Mouse (Mus musculus) regulatory T cell (primary cell): ENCODE data around the gene Lsm10.

Source experiments
- in situ Hi-C: fragments of 300-600 bp; cut with MboI, MseI; formaldehyde crosslinking; loops from one replicate; pipeline ENCODE4 v1.15.1; 2025; ENCODE audit warnings: high pct_unique_total_duplicates

Lsm10 gene

GRCm38 (mm10) chr4:126115871-126116521, 19.6 kb downstream of the Lsm10 start:
- in situ Hi-C loops = loop anchor here (10.0 kb wide), 1 partner anchor 769 kb away; no protein-coding TSS in a partner anchor

- in situ Hi-C loops = loop anchor here (10.0 kb wide), 1 partner anchor 768 kb away; no protein-coding TSS in a partner anchor
Observed at GRCm38 (mm10) chr4:126117116-126117515, 20.7 kb downstream of the Lsm10 start.

- in situ Hi-C loops = loop anchor here (10.0 kb wide), 1 partner anchor 766 kb away; no protein-coding TSS in a partner anchor
Observed at GRCm38 (mm10) chr4:126118651-126119050, 22.2 kb downstream of the Lsm10 start.

GRCm38 (mm10) chr4:126119051-126119450, 22.6 kb downstream of the Lsm10 start:
- in situ Hi-C loops = loop anchor here (10.0 kb wide), 1 partner anchor 766 kb away; no protein-coding TSS in a partner anchor

- in situ Hi-C loops = loop anchor here (5.0 kb wide), 1 partner anchor 43 kb away; no protein-coding TSS in a partner anchor
Observed at GRCm38 (mm10) chr4:126120052-126120451, 23.6 kb downstream of the Lsm10 start.

- in situ Hi-C loops = loop anchor here (5.0 kb wide), 1 partner anchor 43 kb away; no protein-coding TSS in a partner anchor
Observed at GRCm38 (mm10) chr4:126120506-126120905, 24.1 kb downstream of the Lsm10 start.

- in situ Hi-C loops = loop anchor here (5.0 kb wide), 1 partner anchor 46 kb away; no protein-coding TSS in a partner anchor
Observed at GRCm38 (mm10) chr4:126123309-126124040, 27.1 kb downstream of the Lsm10 start.

- in situ Hi-C loops = no loop called here
Observed at GRCm38 (mm10) chr4:126130502-126130901, 34.1 kb downstream of the Lsm10 start.

- in situ Hi-C loops = no loop called here
Observed at GRCm38 (mm10) chr4:126131290-126132121, 35.1 kb downstream of the Lsm10 start.

GRCm38 (mm10) chr4:126132636-126133264, 36.3 kb downstream of the Lsm10 start:
- in situ Hi-C loops = no loop called here

- in situ Hi-C loops = no loop called here
Observed at GRCm38 (mm10) chr4:126134236-126134635, 37.8 kb downstream of the Lsm10 start.

- in situ Hi-C loops = no loop called here
Observed at GRCm38 (mm10) chr4:126134639-126135038, 38.2 kb downstream of the Lsm10 start.

GRCm38 (mm10) chr4:126137773-126138172, 41.4 kb downstream of the Lsm10 start:
- in situ Hi-C loops = no loop called here

GRCm38 (mm10) chr4:126141021-126141420, 44.6 kb downstream of the Lsm10 start:
- in situ Hi-C loops = no loop called here

GRCm38 (mm10) chr4:126145396-126145795, 49.0 kb downstream of the Lsm10 start:
- in situ Hi-C loops = no loop called here

GRCm38 (mm10) chr4:126146974-126147532, 50.6 kb downstream of the Lsm10 start:
- in situ Hi-C loops = no loop called here

- in situ Hi-C loops = no loop called here
Observed at GRCm38 (mm10) chr4:126147533-126148160, 51.2 kb downstream of the Lsm10 start, which contains the start of gene Eva1b. Eva1b (plus strand) TSS chr4:126147744.
